Mouse (Mus musculus) heart, embryonic 11.5 days (tissue): ENCODE data around the gene Hcn3. TPM values are rescaled to one million over a fixed set of nuclear protein-coding genes. Genes with fewer than 3 reads are reported as not detected.

Experiments
- ATAC-seq: fragments of 200-750 bp; cut with Nextera tagmentation; replicated peaks from 2 replicates; pipeline ENCODE4 v1.8.0; 2017; ENCODE audit warnings: moderate library complexity; ENCODE audit not compliant: insufficient number of reproducible peaks, low FRiP score, low TSS enrichment
- H3K27ac ChIP-seq: fragments of 300-500 bp; sonication (generic); 2 replicates; pipeline ENCODE4 v1.5.1; 2014; ENCODE audit warnings: mild to moderate bottlenecking, low read depth, low read length
- H3K27me3 ChIP-seq: fragments of 300-500 bp; sonication (generic); 2 replicates; pipeline ENCODE4 v1.6.1; 2014; ENCODE audit warnings: mild to moderate bottlenecking, low read length, mixed read lengths; ENCODE audit not compliant: control insufficient read depth, insufficient read depth
- H3K36me3 ChIP-seq: fragments of 300-500 bp; sonication (generic); 2 replicates; pipeline ENCODE4 v1.6.1; 2014; ENCODE audit warnings: mild to moderate bottlenecking, low read length, moderate library complexity, mixed read lengths; ENCODE audit not compliant: control insufficient read depth, insufficient read depth
- H3K4me1 ChIP-seq: fragments of 300-500 bp; sonication (generic); 2 replicates; pipeline ENCODE4 v1.6.1; 2014; ENCODE audit warnings: low read length; ENCODE audit not compliant: control insufficient read depth, insufficient read depth
- H3K4me2 ChIP-seq: fragments of 300-500 bp; sonication (generic); 2 replicates; pipeline ENCODE4 v1.6.1; 2014; ENCODE audit warnings: mild to moderate bottlenecking, moderate library complexity
- H3K4me3 ChIP-seq: fragments of 300-500 bp; sonication (generic); 2 replicates; pipeline ENCODE4 v1.5.1; 2014; ENCODE audit warnings: low read depth, low read length
- H3K9ac ChIP-seq: fragments of 300-500 bp; sonication (generic); 2 replicates; pipeline ENCODE4 v1.6.1; 2014; ENCODE audit warnings: mild to moderate bottlenecking, low read depth, low read length, moderate library complexity
- H3K9me3 ChIP-seq: fragments of 300-500 bp; sonication (generic); replicated peaks from 2 replicates; pipeline ENCODE4 v1.6.1; 2016; ENCODE audit warnings: low read length; ENCODE audit not compliant: control insufficient read depth
- WGBS: fragments of 180-500 bp; shearing (Covaris S2); extraction: QIAGEN DNeasy Blood & Tissue Kit; methylation state at CpG from one replicate; pipeline ENCODE4 v1.1.7; 2014; ENCODE audit not compliant: insufficient replicate concordance; 5-methylcytosine and 5-hydroxymethylcytosine counted together
- polyA plus RNA-seq: library from polyadenylated mRNA; unstranded; fragments of >200 nt; fragmentation: Nextera tagmentation; extraction: Ambion mirVana; gene quantifications from 2 replicates; pipeline ENCODE4 v1.2.1, GENCODE M21; 2014

Hcn3 gene
- polyA plus RNA-seq, 1 experiment from 2014 or later: 0.13 TPM

GRCm38 (mm10) chr3:89199839-89200238 lies 39.8 kb upstream of the Hcn3 start:
- Histone ChIP-seq H3K27me3 (no peaks in the 10 kb centered on the region), H3K9ac (no peak overlapping the region), H3K9me3 (no peaks in the 10 kb centered on the region), H3K27ac (no peak overlapping the region), H3K36me3 (no peaks in the 10 kb centered on the region), H3K4me1 (peaks cover 5% of the 10 kb centered on the region), H3K4me3 (no peak overlapping the region), H3K4me2 (no peak overlapping the region)
- no peak for ATAC-seq
- 63% methylated on average over 3 of the region's 3 CpGs for WGBS

- no peaks in the 10 kb centered on the region for H3K36me3 ChIP-seq
- peak overlapping the region; percentile 65 for H3K27ac ChIP-seq
- H3K4me2 ChIP-seq: peak overlapping the region; percentile 69
- ATAC-seq: peak; percentile 94
- H3K4me3 ChIP-seq: peak overlapping the region; percentile 46
- H3K27me3 ChIP-seq: no peaks in the 10 kb centered on the region
- 8% methylated on average over 33 of the region's 33 CpGs for WGBS
- peak overlapping the region; percentile 77 for H3K9ac ChIP-seq
- H3K9me3 ChIP-seq: no peaks in the 10 kb centered on the region
- H3K4me1 ChIP-seq: no peaks in the 10 kb centered on the region
These were observed 36.2 kb upstream of the Hcn3 start for GRCm38 (mm10) chr3:89195979-89196877.

GRCm38 (mm10) chr3:89193853-89194252 lies 33.9 kb upstream of the Hcn3 start:
- WGBS: 92% methylated on average over 2 of the region's 2 CpGs
- ATAC-seq: no peak
- Histone ChIP-seq H3K4me2 (no peak overlapping the region), H3K4me3 (no peak overlapping the region), H3K9me3 (no peaks in the 10 kb centered on the region), H3K27me3 (no peaks in the 10 kb centered on the region), H3K4me1 (no peaks in the 10 kb centered on the region), H3K36me3 (no peaks in the 10 kb centered on the region), H3K9ac (no peak overlapping the region), H3K27ac (no peak overlapping the region)

- H3K9me3 ChIP-seq: no peaks in the 10 kb centered on the region
- no peak overlapping the region for H3K4me3 ChIP-seq
- no peak overlapping the region for H3K27ac ChIP-seq
- no peaks in the 10 kb centered on the region for H3K36me3 ChIP-seq
- WGBS: 79% methylated on average over 1 of the region's 1 CpGs
- H3K4me1 ChIP-seq: no peaks in the 10 kb centered on the region
- H3K9ac ChIP-seq: no peak overlapping the region
- H3K4me2 ChIP-seq: no peak overlapping the region
- no peaks in the 10 kb centered on the region for H3K27me3 ChIP-seq
- ATAC-seq: no peak
These were observed 33.4 kb upstream of the Hcn3 start for GRCm38 (mm10) chr3:89193351-89193750.

GRCm38 (mm10) chr3:89190436-89190835 lies 30.4 kb upstream of the Hcn3 start:
- H3K36me3 ChIP-seq: no peaks in the 10 kb centered on the region
- H3K27ac ChIP-seq: no peak overlapping the region
- H3K9me3 ChIP-seq: no peaks in the 10 kb centered on the region
- no peak overlapping the region for H3K4me3 ChIP-seq
- WGBS: 76% methylated on average over 8 of the region's 8 CpGs
- H3K4me1 ChIP-seq: no peaks in the 10 kb centered on the region
- H3K9ac ChIP-seq: no peak overlapping the region
- H3K27me3 ChIP-seq: peaks cover 4% of the 10 kb centered on the region; the same call in 1 of the 2 replicates
- H3K4me2 ChIP-seq: no peak overlapping the region
- ATAC-seq: no peak

GRCm38 (mm10) chr3:89188478-89188875 lies 28.5 kb upstream of the Hcn3 start:
- Histone ChIP-seq H3K27me3 (peaks cover 4% of the 10 kb centered on the region; the same call in 1 of the 2 replicates), H3K4me3 (no peak overlapping the region), H3K9me3 (no peaks in the 10 kb centered on the region), H3K4me2 (no peak overlapping the region), H3K27ac (no peak overlapping the region), H3K36me3 (no peaks in the 10 kb centered on the region), H3K4me1 (peaks cover 6% of the 10 kb centered on the region; the same call in 1 of the 2 replicates), H3K9ac (no peak overlapping the region; the same call in 1 of the 2 replicates)
- no peak for ATAC-seq
- WGBS: 67% methylated on average over 12 of the region's 12 CpGs

GRCm38 (mm10) chr3:89187690-89188477 lies 27.9 kb upstream of the Hcn3 start:
- no peaks in the 10 kb centered on the region for H3K9me3 ChIP-seq
- peaks cover 6% of the 10 kb centered on the region; the same call in 1 of the 2 replicates for H3K4me1 ChIP-seq
- no peak overlapping the region for H3K4me3 ChIP-seq
- H3K27me3 ChIP-seq: peaks cover 4% of the 10 kb centered on the region; the same call in 1 of the 2 replicates
- no peak overlapping the region for H3K27ac ChIP-seq
- no peak for ATAC-seq
- 64% methylated on average over 18 of the region's 18 CpGs for WGBS
- H3K9ac ChIP-seq: no peak overlapping the region; the same call in 1 of the 2 replicates
- H3K4me2 ChIP-seq: no peak overlapping the region
- H3K36me3 ChIP-seq: no peaks in the 10 kb centered on the region

- no peak overlapping the region for H3K4me3 ChIP-seq
- H3K4me2 ChIP-seq: no peak overlapping the region
- no peak overlapping the region for H3K27ac ChIP-seq
These were observed 27.2 kb upstream of the Hcn3 start for GRCm38 (mm10) chr3:89187197-89187596.

More at GRCm38 (mm10) chr3:89187197-89187596, 27.2 kb upstream of the Hcn3 start:
- WGBS: 34% methylated on average over 23 of the region's 23 CpGs
- Histone ChIP-seq H3K36me3 (0 out of 2 replicates have a peak, but pooled peaks cover 3% of the 10 kb centered on the region), H3K27me3 (peaks cover 4% of the 10 kb centered on the region; the same call in 1 of the 2 replicates), H3K9me3 (no peaks in the 10 kb centered on the region), H3K4me1 (peaks cover 9% of the 10 kb centered on the region; the same call in 1 of the 2 replicates), H3K9ac (no peak overlapping the region)
- no peak for ATAC-seq
